Mouse (Mus musculus) lung, postnatal 0 days (tissue): ENCODE data around the gene Tmem56.

ENCODE experiments used
- CTCF ChIP-seq: IDR thresholded peaks from 2 replicates; pipeline ENCODE4 v1.5.1; 2016; ENCODE audit warnings: antibody characterized with exemption, mild to moderate bottlenecking
- EP300 ChIP-seq: IDR thresholded peaks from 2 replicates; pipeline ENCODE4 v1.6.1; 2016; ENCODE audit warnings: antibody characterized with exemption, mild to moderate bottlenecking, control low read depth

GRCm38 (mm10) chr3:121258521-121259478, 24.1 kb downstream of the Tmem56 start:
- TF ChIP-seq CTCF, result no peak
- TF ChIP-seq EP300, result no peak
